Mouse (Mus musculus): ENCODE results near the gene Trappc12. TPM values are rescaled to one million over a fixed set of nuclear protein-coding genes. Genes with fewer than 3 reads are reported as not detected.

Trappc12 gene
- polyA plus RNA-seq, 1 experiment from 2014 or later, result 30.5 TPM

GRCm38 (mm10) chr12:28727061-28727460 is 23.2 kb downstream of the Trappc12 start:
- 79% methylated on average over 5 of the region's 5 CpGs for WGBS (ENCODE audit: insufficient replicate concordance)
- H3K9ac ChIP-seq, result no peak overlapping the region
- no peak overlapping the region for H3K4me3 ChIP-seq
- no peaks in the 10 kb centered on the region for H3K27me3 ChIP-seq (replicated peaks)
- no peak overlapping the region for H3K27ac ChIP-seq
- peaks cover 77% of the 10 kb centered on the region for H3K36me3 ChIP-seq
- H3K4me2 ChIP-seq, result no peak overlapping the region
- H3K9me3 ChIP-seq (replicated peaks), result no peaks in the 10 kb centered on the region
- ATAC-seq, result no peak
- H3K4me1 ChIP-seq, result no peaks in the 10 kb centered on the region

GRCm38 (mm10) chr12:28726204-28726603 is 24.1 kb downstream of the Trappc12 start:
- Histone ChIP-seq H3K4me1 (no peaks in the 10 kb centered on the region), H3K36me3 (peaks cover 77% of the 10 kb centered on the region), H3K9me3 (replicated peaks) (no peaks in the 10 kb centered on the region), H3K4me3 (no peak overlapping the region), H3K27me3 (replicated peaks) (no peaks in the 10 kb centered on the region), H3K27ac (no peak overlapping the region), H3K9ac (no peak overlapping the region), H3K4me2 (no peak overlapping the region)
- 80% methylated on average over 4 of the region's 4 CpGs for WGBS (ENCODE audit: insufficient replicate concordance)
- ATAC-seq, result no peak

DNA sequence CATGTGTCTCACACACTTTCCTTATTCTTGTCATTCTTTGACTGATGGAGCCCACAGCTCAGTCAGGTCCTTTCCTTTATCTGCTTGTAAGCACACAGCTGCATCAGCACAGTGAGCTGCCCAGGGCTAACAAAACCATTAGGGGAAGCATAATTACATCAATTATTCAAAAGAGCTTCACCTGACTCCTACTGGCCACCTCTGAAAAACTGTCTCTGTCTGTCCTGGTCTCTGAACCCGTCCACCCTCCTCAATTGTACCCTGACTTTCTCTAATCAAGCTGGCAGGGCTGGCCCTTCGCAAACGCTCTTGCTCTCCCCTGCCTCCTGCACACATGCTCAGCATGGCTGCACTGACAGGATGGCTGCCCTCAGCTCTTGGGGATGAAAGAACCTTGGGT is 25.9 kb downstream of the Trappc12 start:
- Histone ChIP-seq H3K27me3 (replicated peaks) (no peaks in the 10 kb centered on the region), H3K36me3 (peaks cover 78% of the 10 kb centered on the region), H3K4me1 (no peaks in the 10 kb centered on the region), H3K27ac (no peak overlapping the region), H3K4me3 (no peak overlapping the region), H3K9ac (no peak overlapping the region), H3K4me2 (no peak overlapping the region), H3K9me3 (replicated peaks) (no peaks in the 10 kb centered on the region)
- ATAC-seq, result no peak
- 84% methylated on average over 3 of the region's 3 CpGs for WGBS (ENCODE audit: insufficient replicate concordance)

- WGBS (ENCODE audit: insufficient replicate concordance), result 86% methylated on average over 2 of the region's 2 CpGs
- Histone ChIP-seq H3K9me3 (replicated peaks) (no peaks in the 10 kb centered on the region), H3K9ac (no peak overlapping the region), H3K27ac (no peak overlapping the region), H3K4me2 (no peak overlapping the region), H3K4me3 (no peak overlapping the region), H3K4me1 (peaks cover 7% of the 10 kb centered on the region; the same call in 1 of the 2 replicates), H3K36me3 (peaks cover 85% of the 10 kb centered on the region), H3K27me3 (replicated peaks) (no peaks in the 10 kb centered on the region)
- ATAC-seq, result no peak
Observed at GRCm38 (mm10) chr12:28718106-28718505, 32.2 kb downstream of the Trappc12 start.

DNA sequence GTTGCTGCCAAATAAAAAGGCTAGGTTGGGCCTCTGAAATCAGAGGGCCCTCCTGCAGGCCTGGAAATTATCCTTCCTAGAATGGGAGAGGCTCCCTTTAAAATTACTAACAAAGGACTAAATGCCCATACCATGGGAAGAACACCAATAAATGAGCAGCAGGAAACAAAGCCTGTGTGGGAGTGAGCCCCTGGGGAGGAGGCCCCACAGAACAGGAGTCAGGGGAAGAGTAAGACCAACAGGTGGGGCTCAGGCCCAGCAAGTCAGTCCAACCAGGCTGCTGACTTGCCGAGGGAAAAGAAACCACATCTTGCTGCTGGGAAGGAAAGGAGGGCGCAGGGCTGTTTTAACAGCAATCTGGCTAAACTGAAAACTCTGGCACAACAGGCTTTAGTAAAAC is 33.2 kb downstream of the Trappc12 start:
- H3K9ac ChIP-seq, result no peak overlapping the region
- peaks cover 7% of the 10 kb centered on the region; the same call in 1 of the 2 replicates for H3K4me1 ChIP-seq
- H3K36me3 ChIP-seq, result peaks cover 89% of the 10 kb centered on the region
- H3K27ac ChIP-seq, result no peak overlapping the region
- no peaks in the 10 kb centered on the region for H3K27me3 ChIP-seq (replicated peaks)
- ATAC-seq, result no peak
- H3K9me3 ChIP-seq (replicated peaks), result no peaks in the 10 kb centered on the region
- H3K4me2 ChIP-seq, result no peak overlapping the region
- WGBS (ENCODE audit: insufficient replicate concordance), result 74% methylated on average over 2 of the region's 2 CpGs
- H3K4me3 ChIP-seq, result no peak overlapping the region

DNA sequence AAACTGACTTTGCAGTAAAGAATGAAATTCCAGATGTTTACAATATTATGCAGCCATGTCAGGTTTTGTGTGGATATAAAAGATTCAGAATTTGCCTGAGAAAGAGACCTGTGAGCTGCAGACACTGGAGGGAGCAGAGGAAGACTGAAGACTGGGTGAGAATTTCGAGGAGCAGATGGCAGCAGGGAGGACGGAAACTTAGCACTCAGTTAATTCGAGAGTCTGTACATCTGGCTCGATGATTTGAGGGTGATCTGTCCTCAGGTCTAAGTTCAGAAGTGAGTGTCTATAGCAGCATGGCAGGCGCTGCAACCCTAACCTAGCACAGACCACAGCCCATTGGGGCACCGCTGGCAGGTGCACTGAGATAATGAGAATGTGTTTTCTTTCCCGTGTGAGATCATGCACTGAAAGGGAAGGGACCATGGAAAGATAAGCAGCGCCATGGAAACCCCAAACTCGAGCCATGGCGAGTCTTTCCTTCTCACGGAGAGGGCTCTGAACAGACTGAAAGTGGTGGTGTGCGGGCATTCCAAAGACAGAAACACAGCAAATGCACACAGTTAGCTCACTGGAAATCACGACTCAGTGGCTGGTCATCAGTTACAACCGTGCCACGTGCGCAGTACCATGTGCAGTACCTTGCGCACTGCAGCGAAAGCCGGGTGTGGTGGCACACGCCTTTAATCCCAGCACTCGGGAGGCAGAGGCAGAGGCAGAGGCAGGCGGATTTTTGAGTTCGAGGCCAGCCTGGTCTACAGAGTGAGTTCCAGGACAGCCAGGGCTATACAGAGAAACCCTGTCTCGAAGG is 35.2 kb downstream of the Trappc12 start:
- Histone ChIP-seq H3K9ac (no peak overlapping the region), H3K27ac (no peak overlapping the region), H3K4me3 (no peak overlapping the region), H3K4me2 (no peak overlapping the region), H3K27me3 (replicated peaks) (no peaks in the 10 kb centered on the region), H3K4me1 (peaks cover 7% of the 10 kb centered on the region; the same call in 1 of the 2 replicates), H3K9me3 (replicated peaks) (no peaks in the 10 kb centered on the region), H3K36me3 (peaks cover 89% of the 10 kb centered on the region)
- peak; percentile 65 for ATAC-seq
- 67% methylated on average over 24 of the region's 24 CpGs for WGBS (ENCODE audit: insufficient replicate concordance)

DNA sequence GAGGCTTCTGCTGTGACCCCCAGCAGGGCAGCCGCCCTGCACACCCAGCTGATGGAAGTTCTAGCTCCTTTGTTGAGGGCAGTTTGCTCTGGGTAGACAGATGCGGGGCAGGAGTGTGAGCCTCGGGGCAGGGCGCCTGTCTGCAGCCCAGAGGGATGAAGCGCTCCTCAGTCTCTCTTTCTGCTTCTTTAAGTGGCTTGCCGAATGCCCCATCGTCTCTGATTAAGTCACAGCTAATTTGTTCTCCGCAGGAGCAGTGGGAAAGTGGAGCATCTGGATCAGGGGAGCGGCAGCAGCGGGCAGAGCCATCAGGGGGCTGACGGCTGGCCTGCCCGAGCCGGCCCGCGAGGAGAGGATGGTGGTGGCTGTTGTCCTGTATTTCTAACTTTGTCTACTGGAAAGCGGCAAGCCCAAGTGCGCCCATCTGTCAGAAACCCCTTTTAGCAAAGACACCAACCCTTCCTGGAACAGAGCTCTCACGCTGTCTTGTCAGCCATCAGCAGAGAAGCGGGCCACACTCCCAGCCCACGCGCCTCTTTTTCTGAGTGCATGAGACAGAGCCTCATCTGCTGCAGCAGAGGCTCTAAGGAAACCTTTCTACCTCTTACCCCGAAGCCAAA is 39.6 kb downstream of the Trappc12 start:
- no peaks in the 10 kb centered on the region for H3K9me3 ChIP-seq (replicated peaks)
- ATAC-seq, result no peak
- WGBS (ENCODE audit: insufficient replicate concordance), result 87% methylated on average over 22 of the region's 22 CpGs
- no peak overlapping the region for H3K27ac ChIP-seq
- H3K27me3 ChIP-seq (replicated peaks), result no peaks in the 10 kb centered on the region
- no peak overlapping the region for H3K4me2 ChIP-seq
- no peak overlapping the region for H3K4me3 ChIP-seq
- no peak overlapping the region for H3K9ac ChIP-seq
- peaks cover 7% of the 10 kb centered on the region; the same call in 1 of the 2 replicates for H3K4me1 ChIP-seq
- peaks cover 87% of the 10 kb centered on the region for H3K36me3 ChIP-seq

- Histone ChIP-seq H3K4me1 (no peaks in the 10 kb centered on the region), H3K27ac (no peak overlapping the region), H3K4me3 (no peak overlapping the region), H3K9me3 (replicated peaks) (no peaks in the 10 kb centered on the region), H3K27me3 (replicated peaks) (no peaks in the 10 kb centered on the region), H3K36me3 (peaks cover 65% of the 10 kb centered on the region), H3K9ac (no peak overlapping the region), H3K4me2 (no peak overlapping the region)
- no peak for ATAC-seq
- 82% methylated on average over 4 of the region's 4 CpGs for WGBS (ENCODE audit: insufficient replicate concordance)
Observed at GRCm38 (mm10) chr12:28708154-28708553, 42.1 kb downstream of the Trappc12 start.

GRCm38 (mm10) chr12:28705204-28705603 is 45.1 kb downstream of the Trappc12 start:
- Histone ChIP-seq H3K4me3 (no peak overlapping the region), H3K27ac (no peak overlapping the region), H3K4me1 (no peaks in the 10 kb centered on the region), H3K9me3 (replicated peaks) (no peaks in the 10 kb centered on the region), H3K9ac (no peak overlapping the region), H3K36me3 (peaks cover 49% of the 10 kb centered on the region), H3K4me2 (no peak overlapping the region), H3K27me3 (replicated peaks) (no peaks in the 10 kb centered on the region)
- WGBS (ENCODE audit: insufficient replicate concordance), result 87% methylated on average over 6 of the region's 6 CpGs
- no peak for ATAC-seq

DNA sequence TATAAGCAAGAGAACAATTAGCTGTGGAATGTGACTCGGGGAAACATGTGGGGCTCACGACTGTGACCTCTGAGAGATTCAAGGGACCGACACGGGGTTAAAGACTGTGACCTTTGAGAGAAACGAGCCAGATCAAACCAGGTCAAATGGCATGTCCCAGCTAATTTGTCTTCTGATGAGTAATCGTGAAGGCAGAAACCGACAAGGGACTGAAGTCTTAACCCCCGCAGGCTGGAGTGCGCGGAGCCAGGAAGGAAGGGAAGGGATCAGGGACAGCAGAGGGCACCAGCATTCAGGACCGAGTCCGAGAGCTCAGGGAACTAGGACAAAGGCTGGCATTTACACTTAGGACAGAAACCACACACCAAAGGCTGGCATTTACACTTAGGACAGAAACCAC is 45.9 kb downstream of the Trappc12 start:
- H3K27me3 ChIP-seq (replicated peaks), result no peaks in the 10 kb centered on the region
- peaks cover 41% of the 10 kb centered on the region for H3K36me3 ChIP-seq
- no peaks in the 10 kb centered on the region for H3K9me3 ChIP-seq (replicated peaks)
- H3K4me3 ChIP-seq, result no peak overlapping the region
- H3K4me2 ChIP-seq, result no peak overlapping the region
- no peak for ATAC-seq
- H3K4me1 ChIP-seq, result no peaks in the 10 kb centered on the region
- H3K27ac ChIP-seq, result no peak overlapping the region
- WGBS (ENCODE audit: insufficient replicate concordance), result 59% methylated on average over 12 of the region's 12 CpGs
- no peak overlapping the region for H3K9ac ChIP-seq

- 76% methylated on average over 11 of the region's 11 CpGs for WGBS (ENCODE audit: insufficient replicate concordance)
- no peak overlapping the region for H3K4me2 ChIP-seq
- no peak overlapping the region for H3K9ac ChIP-seq
- no peaks in the 10 kb centered on the region for H3K9me3 ChIP-seq (replicated peaks)
- H3K27ac ChIP-seq, result no peak overlapping the region
- no peak overlapping the region for H3K4me3 ChIP-seq
- H3K4me1 ChIP-seq, result 0 out of 2 replicates have a peak, but pooled peaks cover 5% of the 10 kb centered on the region
- no peak for ATAC-seq
- peaks cover 28% of the 10 kb centered on the region for H3K36me3 ChIP-seq
- no peaks in the 10 kb centered on the region for H3K27me3 ChIP-seq (replicated peaks)
Observed at GRCm38 (mm10) chr12:28701302-28701701, 49.0 kb downstream of the Trappc12 start.

DNA sequence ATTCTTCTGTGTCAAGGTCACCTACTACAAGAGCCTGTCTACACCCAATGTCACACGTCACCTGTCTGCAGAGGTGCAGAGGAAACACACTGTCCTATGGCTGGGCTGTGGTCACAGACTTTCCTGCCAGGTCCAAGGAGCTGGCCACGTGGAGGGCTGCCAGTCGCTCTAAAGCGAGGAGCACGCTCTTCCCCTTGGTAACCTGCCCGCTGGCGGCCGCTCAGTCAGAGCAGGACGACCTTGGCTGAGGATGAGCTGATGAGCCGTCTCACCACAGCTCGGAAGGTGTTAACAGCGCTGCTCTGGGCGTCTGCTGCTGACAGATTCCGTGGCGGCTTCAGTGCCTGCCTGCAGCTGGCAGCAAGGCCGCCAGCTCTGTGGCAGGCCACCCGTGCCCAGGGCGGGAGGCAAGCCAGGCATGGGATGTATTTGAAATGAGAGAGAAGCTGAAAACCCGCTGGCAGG is 49.7 kb downstream of the Trappc12 start:
- Histone ChIP-seq H3K27me3 (replicated peaks) (no peaks in the 10 kb centered on the region), H3K4me3 (no peak overlapping the region), H3K4me2 (no peak overlapping the region), H3K4me1 (0 out of 2 replicates have a peak, but pooled peaks cover 5% of the 10 kb centered on the region), H3K36me3 (peaks cover 35% of the 10 kb centered on the region), H3K9me3 (replicated peaks) (no peaks in the 10 kb centered on the region), H3K27ac (no peak overlapping the region), H3K9ac (no peak overlapping the region)
- WGBS (ENCODE audit: insufficient replicate concordance), result 73% methylated on average over 19 of the region's 19 CpGs
- no peak for ATAC-seq

Measured in liver, embryonic 12.5 days (tissue).